Mouse (Mus musculus) MEL (cell line): ENCODE data around the gene Sugp1.

ENCODE experiments used
- CTCF ChIP-seq, 3 experiments: IDR thresholded peaks in 2 of 3; conservative IDR thresholded peaks in 1 of 3; 2 replicates each; pipeline ENCODE4 v1.5.1; 2011 to 2012; ENCODE audit warnings: low read length in 3 of 3, low read depth in 2 of 3, mild to moderate bottlenecking in 2 of 3, improper control_type of control experiment in 1 of 3, inconsistent platforms in 1 of 3, mixed read lengths in 1 of 3, moderate library complexity in 1 of 3; ENCODE audit not compliant: control insufficient read depth in 1 of 3, insufficient read depth in 1 of 3, poor library complexity in 1 of 3, severe bottlenecking in 1 of 3
- EP300 ChIP-seq, 2 experiments: IDR thresholded peaks; 2 replicates each; pipeline ENCODE4 v1.6.1; 2011; ENCODE audit warnings: improper control_type of control experiment in 2 of 2, low read length in 2 of 2, low read depth in 1 of 2, mild to moderate bottlenecking in 1 of 2
- JUND ChIP-seq: IDR thresholded peaks from 2 replicates; pipeline ENCODE4 v1.6.1; 2011; ENCODE audit warnings: low read depth, mild to moderate bottlenecking, improper control_type of control experiment, low read length
- MAFK ChIP-seq: IDR thresholded peaks from 2 replicates; pipeline ENCODE4 v1.6.1; 2011; ENCODE audit warnings: low read depth, mild to moderate bottlenecking, low read length, improper control_type of control experiment, borderline replicate concordance
- MAX ChIP-seq: IDR thresholded peaks from 2 replicates; pipeline ENCODE4 v1.6.1; 2011; ENCODE audit warnings: low read length, improper control_type of control experiment
- MEF2A ChIP-seq: IDR thresholded peaks from 2 replicates; pipeline ENCODE4 v1.6.1; 2014; ENCODE audit warnings: low read depth, mild to moderate bottlenecking, inconsistent platforms, low read length, improper control_type of control experiment; ENCODE audit not compliant: poor library complexity, insufficient replicate concordance, severe bottlenecking; ENCODE audit errors: extremely low read depth
- MYC ChIP-seq: IDR thresholded peaks from 2 replicates; pipeline ENCODE4 v1.6.1; 2011; ENCODE audit warnings: low read depth, mild to moderate bottlenecking, low read length, improper control_type of control experiment, moderate library complexity
- POLR2A ChIP-seq, 2 experiments: IDR thresholded peaks; 2 replicates each; pipeline ENCODE4 v1.6.1; 2011 to 2012; ENCODE audit warnings: low read length in 2 of 2, mild to moderate bottlenecking in 2 of 2, control low read depth in 1 of 2, improper control_type of control experiment in 1 of 2, low read depth in 1 of 2, moderate library complexity in 1 of 2; ENCODE audit not compliant: control insufficient read depth in 1 of 2, insufficient read depth in 1 of 2, poor library complexity in 1 of 2
- POLR2AphosphoS2 ChIP-seq: IDR thresholded peaks from 2 replicates; pipeline ENCODE4 v1.6.1; 2011; ENCODE audit warnings: low read length, improper control_type of control experiment
- TBP ChIP-seq: IDR thresholded peaks from 2 replicates; pipeline ENCODE4 v1.8.0; 2011; ENCODE audit warnings: low read depth, low read length, improper control_type of control experiment
- TCF12 ChIP-seq: IDR thresholded peaks from 2 replicates; pipeline ENCODE4 v1.6.1; 2014; ENCODE audit warnings: low read depth, mild to moderate bottlenecking, inconsistent platforms, low read length, improper control_type of control experiment, moderate library complexity
- ZC3H11A ChIP-seq: IDR thresholded peaks from 2 replicates; pipeline ENCODE4 v1.6.1; 2012; ENCODE audit warnings: low read depth, mild to moderate bottlenecking, inconsistent platforms, low read length, improper control_type of control experiment
- ZNF384 ChIP-seq: IDR thresholded peaks from 2 replicates; pipeline ENCODE4 v1.6.1; 2012; ENCODE audit warnings: low read depth, mild to moderate bottlenecking, inconsistent platforms, low read length, improper control_type of control experiment

DNA sequence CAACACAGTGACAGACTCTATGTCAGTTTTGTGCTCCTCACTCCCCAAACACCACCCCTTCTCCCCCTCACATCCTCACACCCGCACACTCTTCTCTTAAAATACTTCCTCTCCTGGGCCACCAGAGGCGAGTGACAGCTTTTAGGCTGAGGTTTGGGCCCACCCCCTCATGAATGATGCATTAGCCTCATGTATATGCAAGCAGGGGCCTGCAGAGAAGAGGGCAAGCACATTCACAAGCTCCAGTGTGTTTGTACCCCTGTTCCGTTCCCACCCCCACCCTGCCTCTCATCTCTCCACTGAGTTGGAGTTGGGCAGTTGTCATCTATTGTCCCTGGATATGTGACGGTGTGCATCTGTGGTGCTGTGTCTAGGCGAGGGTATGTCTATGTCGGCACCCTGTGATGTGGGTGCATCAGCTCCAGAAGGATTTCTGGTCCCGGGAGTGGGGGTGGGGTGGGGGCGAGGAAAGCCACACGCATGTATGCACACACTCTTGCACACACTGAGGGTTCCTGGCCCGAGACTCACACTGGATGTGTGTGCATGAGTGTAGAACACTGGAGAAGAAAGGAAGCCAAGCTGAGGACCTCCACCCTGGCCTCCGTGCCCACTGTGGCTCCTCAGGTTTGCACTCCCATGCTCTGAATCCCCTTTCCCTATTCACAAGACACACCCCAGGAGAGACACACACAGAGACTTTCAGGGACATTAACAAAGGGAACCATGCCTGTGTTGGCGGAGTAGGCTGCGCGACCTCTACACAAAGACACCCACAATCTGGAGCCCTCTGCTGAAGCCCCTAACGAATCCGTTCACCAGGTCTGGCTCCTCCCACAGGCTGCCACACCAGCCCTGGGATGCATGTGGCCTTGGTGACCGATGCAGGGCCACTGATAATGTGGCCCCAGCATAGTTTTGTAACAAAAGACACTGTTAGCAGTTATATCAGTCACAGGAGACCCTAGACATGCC, 76.4 kb downstream of the Sugp1 start:
- TF ChIP-seq CTCF (IDR thresholded peaks at IDR 0.05 in 2 of 3, conservative IDR thresholded peaks at IDR 0.05 in 1 of 3; ENCODE audit: control insufficient read depth in 1 of 3, insufficient read depth in 1 of 3, low read depth in 2 of 3, low read length in 3 of 3, poor library complexity in 1 of 3, severe bottlenecking in 1 of 3) (no peak), ZNF384 (no peak), JUND (no peak), TBP (no peak), TCF12 (no peak), MEF2A (no peak), POLR2A (IDR thresholded peaks at IDR 0.05; ENCODE audit: control insufficient read depth in 1 of 2, insufficient read depth in 1 of 2, low read depth in 1 of 2, low read length in 2 of 2, poor library complexity in 1 of 2) (no peak), POLR2AphosphoS2 (no peak), ZC3H11A (no peak), EP300 (IDR thresholded peaks at IDR 0.05; ENCODE audit: low read depth in 1 of 2, low read length in 2 of 2) (no peak), MAX (no peak), MAFK (no peak), MYC (no peak)
